Mouse (Mus musculus) E14TG2a.4 (cell line): Measurements from ENCODE around the gene Upp2.

Experiments used
- H3K27me3 ChIP-seq: 2 replicates; pipeline ENCODE4 v1.6.1; 2014; ENCODE audit warnings: low read length, control low read depth; ENCODE audit not compliant: insufficient read depth
- H3K36me3 ChIP-seq: 2 replicates; pipeline ENCODE4 v1.6.1; 2014; ENCODE audit warnings: low read length, control low read depth; ENCODE audit not compliant: insufficient read depth
- H3K4me1 ChIP-seq: replicated peaks from 2 replicates; pipeline ENCODE4 v1.6.1; 2014; ENCODE audit warnings: low read depth, low read length, control low read depth
- H3K4me3 ChIP-seq: replicated peaks from 2 replicates; pipeline ENCODE4 v1.5.1; 2014; ENCODE audit warnings: mild to moderate bottlenecking, low read length
- H3K9me3 ChIP-seq: 2 replicates; pipeline ENCODE4 v1.6.1; 2014; ENCODE audit warnings: low read length, control low read depth
- CTCF ChIP-seq: conservative IDR thresholded peaks from 2 replicates; pipeline ENCODE4 v1.5.1; 2014; ENCODE audit warnings: low read length
- NANOG ChIP-seq: IDR thresholded peaks from 2 replicates; pipeline ENCODE4 v1.6.1; 2014; ENCODE audit warnings: borderline replicate concordance, low read length, mixed read lengths
- POU5F1 ChIP-seq: IDR thresholded peaks from 2 replicates; pipeline ENCODE4 v1.6.1; 2014; ENCODE audit warnings: low read length, borderline replicate concordance

The Upp2 gene

GRCm38 (mm10) chr2:58747483-58748229 is 180.6 kb downstream of the Upp2 start:
- H3K9me3 ChIP-seq = peaks cover 12% of the 10 kb centered on the region
- no peak overlapping the region for H3K4me3 ChIP-seq

GRCm38 (mm10) chr2:58748296-58748695 is 181.2 kb downstream of the Upp2 start:
- Histone ChIP-seq H3K4me3 (no peak overlapping the region), H3K36me3 (no peaks in the 10 kb centered on the region), H3K27me3 (peaks cover 3% of the 10 kb centered on the region; the same call in 1 of the 2 replicates), H3K4me1 (no peaks in the 10 kb centered on the region), H3K9me3 (peaks cover 12% of the 10 kb centered on the region)
- TF ChIP-seq NANOG (no peak), POU5F1 (no peak), CTCF (no peak)

More at GRCm38 (mm10) chr2:58747483-58748229, 180.6 kb downstream of the Upp2 start:
- TF ChIP-seq POU5F1 (no peak), CTCF (no peak), NANOG (no peak)
- no peaks in the 10 kb centered on the region for H3K4me1 ChIP-seq
- no peaks in the 10 kb centered on the region for H3K36me3 ChIP-seq
- peaks cover 3% of the 10 kb centered on the region; the same call in 1 of the 2 replicates for H3K27me3 ChIP-seq

- no peak for TF ChIP-seq NANOG
- H3K9me3 ChIP-seq = peaks cover 7% of the 10 kb centered on the region
- H3K27me3 ChIP-seq = no peaks in the 10 kb centered on the region
- no peak overlapping the region for H3K4me3 ChIP-seq
- no peaks in the 10 kb centered on the region for H3K36me3 ChIP-seq
- no peaks in the 10 kb centered on the region for H3K4me1 ChIP-seq
These were observed 185.8 kb downstream of the Upp2 start for GRCm38 (mm10) chr2:58752891-58753290.

GRCm38 (mm10) chr2:58754736-58755135 is 187.6 kb downstream of the Upp2 start:
- no peaks in the 10 kb centered on the region for H3K9me3 ChIP-seq
- TF ChIP-seq CTCF (no peak), NANOG (no peak), POU5F1 (no peak)
- no peak overlapping the region for H3K4me3 ChIP-seq

GRCm38 (mm10) chr2:58758081-58758480 is 191.0 kb downstream of the Upp2 start:
- no peak for TF ChIP-seq CTCF
- no peak for TF ChIP-seq NANOG
- TF ChIP-seq POU5F1 = no peak
- Histone ChIP-seq H3K9me3 (no peaks in the 10 kb centered on the region), H3K36me3 (no peaks in the 10 kb centered on the region), H3K27me3 (no peaks in the 10 kb centered on the region), H3K4me1 (no peaks in the 10 kb centered on the region; the same call in 1 of the 2 replicates), H3K4me3 (no peak overlapping the region)

More at GRCm38 (mm10) chr2:58754736-58755135, 187.6 kb downstream of the Upp2 start:
- no peaks in the 10 kb centered on the region; the same call in 1 of the 2 replicates for H3K4me1 ChIP-seq
- H3K36me3 ChIP-seq = no peaks in the 10 kb centered on the region
- H3K27me3 ChIP-seq = no peaks in the 10 kb centered on the region

GRCm38 (mm10) chr2:58759676-58760075 is 192.6 kb downstream of the Upp2 start:
- Histone ChIP-seq H3K4me3 (no peak overlapping the region), H3K36me3 (no peaks in the 10 kb centered on the region), H3K4me1 (no peaks in the 10 kb centered on the region; the same call in 1 of the 2 replicates), H3K9me3 (no peaks in the 10 kb centered on the region), H3K27me3 (no peaks in the 10 kb centered on the region)
- TF ChIP-seq POU5F1 = no peak
- TF ChIP-seq CTCF = no peak
- TF ChIP-seq NANOG = no peak

DNA sequence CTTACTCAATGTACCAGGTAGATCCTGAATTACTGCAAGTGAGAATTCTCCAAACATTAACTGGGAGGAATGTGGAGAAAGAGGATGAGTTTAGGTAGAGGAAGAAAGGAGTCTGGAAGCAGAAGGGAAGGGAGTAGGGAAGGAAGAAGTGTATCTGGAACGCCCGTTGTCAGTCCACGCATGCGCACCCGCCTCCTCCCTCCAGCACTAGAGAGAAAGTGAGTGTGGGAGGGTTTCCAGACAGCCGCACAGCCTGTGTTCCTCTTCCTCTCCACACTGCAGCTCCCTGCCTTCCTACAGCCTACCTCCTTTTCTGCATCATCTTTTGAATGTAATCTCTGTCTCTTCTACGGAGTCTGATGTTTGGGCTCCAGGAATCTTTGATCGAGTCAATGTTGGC is 198.0 kb downstream of the Upp2 start:
- no peak for TF ChIP-seq NANOG
- no peak for TF ChIP-seq CTCF
- no peak for TF ChIP-seq POU5F1
- no peaks in the 10 kb centered on the region for H3K27me3 ChIP-seq
- H3K4me3 ChIP-seq = no peak overlapping the region
- H3K36me3 ChIP-seq = no peaks in the 10 kb centered on the region
- H3K4me1 ChIP-seq = no peaks in the 10 kb centered on the region
- no peaks in the 10 kb centered on the region for H3K9me3 ChIP-seq

- H3K36me3 ChIP-seq = no peaks in the 10 kb centered on the region
- no peaks in the 10 kb centered on the region for H3K4me1 ChIP-seq
- no peak overlapping the region for H3K4me3 ChIP-seq
- TF ChIP-seq CTCF = no peak
- no peak for TF ChIP-seq NANOG
- TF ChIP-seq POU5F1 = no peak
- no peaks in the 10 kb centered on the region for H3K9me3 ChIP-seq
- no peaks in the 10 kb centered on the region for H3K27me3 ChIP-seq
These were observed 206.7 kb downstream of the Upp2 start for GRCm38 (mm10) chr2:58773833-58774232.
